Mouse (Mus musculus) embryonic fibroblast, embryonic 13.5 days (primary cell): ENCODE results near the gene Chd4. TPM values are rescaled to one million over a fixed set of nuclear protein-coding genes. Genes with fewer than 3 reads are reported as not detected.

Source experiments
- H3K27ac ChIP-seq: 2 replicates; pipeline ENCODE4 v1.5.1; 2012; ENCODE audit warnings: low read length, control low read depth, inconsistent platforms; ENCODE audit not compliant: insufficient read depth
- H3K4me1 ChIP-seq: 2 replicates; pipeline ENCODE4 v1.6.1; 2011; ENCODE audit warnings: low read length; ENCODE audit not compliant: control insufficient read depth, insufficient read depth
- H3K4me3 ChIP-seq: 2 replicates; pipeline ENCODE4 v1.5.1; 2011; ENCODE audit warnings: mild to moderate bottlenecking, control low read depth, low read length; ENCODE audit not compliant: insufficient read depth
- CTCF ChIP-seq: IDR thresholded peaks from 2 replicates; pipeline ENCODE4 v1.5.1; 2011; ENCODE audit warnings: mild to moderate bottlenecking, control low read depth, low read length, moderate library complexity, borderline replicate concordance; ENCODE audit not compliant: insufficient read depth
- POLR2A ChIP-seq: IDR thresholded peaks from 2 replicates; pipeline ENCODE4 v1.6.1; 2011; ENCODE audit warnings: low read depth, mild to moderate bottlenecking, control low read depth, low read length, moderate library complexity
- polyA plus RNA-seq: library from polyadenylated mRNA; stranded (reverse); fragments of >200 nt; gene quantifications from 2 replicates; pipeline ENCODE4 v1.2.4, GENCODE M21; 2011; ENCODE audit warnings: low read depth; ENCODE audit not compliant: missing spikeins, insufficient read length

Gene Chd4
- polyA plus RNA-seq, 1 experiment: 156 TPM

- H3K4me3 ChIP-seq: no peak overlapping the region
- no peak for TF ChIP-seq POLR2A
- no peak for TF ChIP-seq CTCF
- H3K27ac ChIP-seq: no peak overlapping the region
- H3K4me1 ChIP-seq: no peaks in the 10 kb centered on the region
Measured at GRCm38 (mm10) chr6:125179601-125180000, 83.8 kb downstream of the Chd4 start.

Other genes with a start within 250 kb of the Chd4 start
- 72.7 and 76.7 TPM in 2 replicates for gene P3h3, start 238.2 kb upstream of the Chd4 start, polyA plus RNA-seq
- 0.55 and 0.63 TPM in 2 replicates for gene Gpr162, start 232.0 kb upstream of the Chd4 start, polyA plus RNA-seq
- not detected in 2 replicates for gene Cd4, start 207.8 kb upstream of the Chd4 start, polyA plus RNA-seq
- 1.2 TPM in 2 replicates for gene Lag3, start 184.3 kb upstream of the Chd4 start, polyA plus RNA-seq
- gene Ptms, start 175.9 kb upstream of the Chd4 start, polyA plus RNA-seq: 602 and 622 TPM in 2 replicates
- gene Mlf2, start 164.6 kb upstream of the Chd4 start, polyA plus RNA-seq: 250 and 255 TPM in 2 replicates
- 77.4 and 94.3 TPM in 2 replicates for gene Cops7a, start 130.4 kb upstream of the Chd4 start, polyA plus RNA-seq
- gene Pianp, start 99.3 kb upstream of the Chd4 start, polyA plus RNA-seq: 1.9 TPM in 1 of 2 replicates, not detected in the other
- 46.3 and 63.5 TPM in 2 replicates for gene Zfp384, start 86.8 kb upstream of the Chd4 start, polyA plus RNA-seq
- 48.3 and 52.2 TPM in 2 replicates for gene Ing4, start 56.2 kb upstream of the Chd4 start, polyA plus RNA-seq
- gene Acrbp, start 46.3 kb upstream of the Chd4 start, polyA plus RNA-seq: 2.5 and 5.4 TPM in 2 replicates
- not detected in 2 replicates for gene Lpar5, start 28.1 kb upstream of the Chd4 start, polyA plus RNA-seq
- gene Nop2, start 35.9 kb downstream of the Chd4 start, polyA plus RNA-seq: 35.9 and 41.6 TPM in 2 replicates
- gene Iffo1, start 49.3 kb downstream of the Chd4 start, polyA plus RNA-seq: 10.4 and 12.0 TPM in 2 replicates
- gene Gapdh, start 70.5 kb downstream of the Chd4 start, polyA plus RNA-seq: 571 and 859 TPM in 2 replicates
- 75.8 and 137 TPM in 2 replicates for gene Ncapd2, start 95.7 kb downstream of the Chd4 start, polyA plus RNA-seq
- 76.2 and 76.9 TPM in 2 replicates for gene Mrpl51, start 95.8 kb downstream of the Chd4 start, polyA plus RNA-seq
- gene Vamp1, start 119.6 kb downstream of the Chd4 start, polyA plus RNA-seq: 4.2 and 4.3 TPM in 2 replicates
- 5.7 and 6.3 TPM in 2 replicates for gene Tapbpl, start 135.9 kb downstream of the Chd4 start, polyA plus RNA-seq
- gene Cd27, start 141.0 kb downstream of the Chd4 start, polyA plus RNA-seq: not detected in 2 replicates
- gene Tuba3a, start 190.1 kb downstream of the Chd4 start, polyA plus RNA-seq: not detected in 2 replicates
- gene Ltbr, start 217.9 kb downstream of the Chd4 start, polyA plus RNA-seq: 67.1 and 77.6 TPM in 2 replicates
- gene Scnn1a, start 224.7 kb downstream of the Chd4 start, polyA plus RNA-seq: 0.48 and 0.70 TPM in 2 replicates